Mouse (Mus musculus) adrenal gland, adult 18-20 months (tissue): ENCODE measurements around the gene Ankrd31. TPM values are rescaled to one million over a fixed set of nuclear protein-coding genes. Genes with fewer than 3 reads are reported as not detected.
"Not testable (repeated sequence)": the region's sequence is repeated elsewhere in the genome, so short reads cannot be mapped to it uniquely, and the experiment has no call there.

Experiments
- DNase-seq, 2 experiments: peaks; one replicate each; pipeline ENCODE4 v3.0.0; 2021 to 2022; ENCODE audit warnings: low spot score in 2 of 2
- total RNA-seq, 2 experiments: library from RNA; stranded (reverse); gene quantifications; 1 replicate in 1 of 2; 2 replicates in 1 of 2; pipeline ENCODE4 v1.2.3; 2021

The Ankrd31 gene
- total RNA-seq, 2 experiments from 2014 or later: 0.17 TPM; not detected in 1

DNA sequence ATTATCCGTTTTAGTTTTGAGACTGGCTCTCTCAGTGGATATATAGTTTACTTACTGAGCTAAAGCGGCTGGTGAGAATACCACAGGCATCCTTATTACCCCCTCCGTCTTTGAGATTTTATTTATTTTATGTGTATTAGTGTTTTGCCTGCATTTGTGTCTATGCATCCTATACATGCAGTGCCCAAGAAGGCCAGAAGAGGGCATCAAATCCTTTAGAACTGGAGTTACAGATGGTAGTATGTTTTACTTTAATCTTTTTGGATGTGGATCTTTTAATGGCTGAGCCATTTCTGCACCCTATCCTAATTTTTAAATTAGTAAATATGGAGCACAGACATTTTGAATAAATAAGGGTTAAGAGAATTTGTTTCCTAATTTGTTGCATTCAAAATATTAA is 107.1 kb downstream of the Ankrd31 start:
- peak; percentile 65 to 70 for DNase-seq

DNA sequence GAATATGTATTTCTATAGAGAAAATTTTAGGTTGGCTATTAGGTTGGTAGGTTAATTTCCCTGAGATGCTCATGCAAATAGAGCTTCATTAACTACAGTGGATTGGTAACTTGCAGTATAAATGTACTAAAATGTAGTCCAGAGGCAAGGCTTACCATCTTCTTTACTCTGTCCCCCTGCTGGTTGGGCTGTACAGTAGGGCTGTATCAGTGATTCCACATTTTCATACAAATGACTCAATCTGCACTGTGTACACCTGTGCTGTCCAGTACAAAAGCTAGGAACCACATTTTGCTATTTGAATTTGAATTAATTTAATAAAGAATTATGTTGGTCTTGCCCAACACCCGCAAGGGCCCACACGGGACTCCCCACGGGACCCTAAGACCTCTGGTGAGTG is 111.1 kb downstream of the Ankrd31 start:
- DNase-seq: no peak

DNA sequence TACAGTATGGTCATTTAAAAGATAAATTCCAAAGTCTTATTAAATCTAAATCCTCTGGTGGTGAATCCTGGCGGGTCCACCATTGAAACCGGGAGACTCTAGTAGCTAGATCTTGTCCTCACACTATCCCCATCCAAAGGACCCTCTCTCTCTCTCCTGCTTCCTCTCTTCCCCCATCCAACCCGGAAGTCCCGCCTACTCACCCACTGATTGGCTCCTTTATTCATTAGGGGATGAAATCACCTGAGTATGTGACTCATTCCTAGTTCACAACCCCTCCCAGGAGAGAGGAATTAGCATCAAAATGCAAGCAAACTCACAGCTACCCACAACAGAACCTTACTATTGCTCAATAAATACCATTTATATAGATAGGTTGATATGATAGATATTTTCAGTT is 122.7 kb downstream of the Ankrd31 start:
- no peak for DNase-seq

DNA sequence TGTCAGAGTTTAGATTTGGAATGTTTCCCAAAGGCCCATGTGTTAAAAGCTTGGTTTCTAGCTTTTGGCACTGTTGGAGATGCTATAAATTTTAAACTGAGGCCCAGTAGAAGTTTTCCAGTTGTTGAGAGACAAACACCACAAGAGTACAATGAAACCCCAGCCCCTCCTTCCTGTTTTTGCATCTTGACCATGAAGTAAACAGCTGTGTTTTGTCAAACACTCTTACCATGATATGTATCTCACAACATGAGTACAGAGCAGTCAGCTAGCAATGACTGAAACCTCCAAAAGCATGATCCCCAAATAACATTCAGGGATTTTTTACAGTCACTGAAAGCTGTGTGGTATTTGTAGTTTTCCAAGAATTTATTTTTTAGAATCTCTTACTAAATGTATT is 126.0 kb downstream of the Ankrd31 start:
- no peak for DNase-seq

DNA sequence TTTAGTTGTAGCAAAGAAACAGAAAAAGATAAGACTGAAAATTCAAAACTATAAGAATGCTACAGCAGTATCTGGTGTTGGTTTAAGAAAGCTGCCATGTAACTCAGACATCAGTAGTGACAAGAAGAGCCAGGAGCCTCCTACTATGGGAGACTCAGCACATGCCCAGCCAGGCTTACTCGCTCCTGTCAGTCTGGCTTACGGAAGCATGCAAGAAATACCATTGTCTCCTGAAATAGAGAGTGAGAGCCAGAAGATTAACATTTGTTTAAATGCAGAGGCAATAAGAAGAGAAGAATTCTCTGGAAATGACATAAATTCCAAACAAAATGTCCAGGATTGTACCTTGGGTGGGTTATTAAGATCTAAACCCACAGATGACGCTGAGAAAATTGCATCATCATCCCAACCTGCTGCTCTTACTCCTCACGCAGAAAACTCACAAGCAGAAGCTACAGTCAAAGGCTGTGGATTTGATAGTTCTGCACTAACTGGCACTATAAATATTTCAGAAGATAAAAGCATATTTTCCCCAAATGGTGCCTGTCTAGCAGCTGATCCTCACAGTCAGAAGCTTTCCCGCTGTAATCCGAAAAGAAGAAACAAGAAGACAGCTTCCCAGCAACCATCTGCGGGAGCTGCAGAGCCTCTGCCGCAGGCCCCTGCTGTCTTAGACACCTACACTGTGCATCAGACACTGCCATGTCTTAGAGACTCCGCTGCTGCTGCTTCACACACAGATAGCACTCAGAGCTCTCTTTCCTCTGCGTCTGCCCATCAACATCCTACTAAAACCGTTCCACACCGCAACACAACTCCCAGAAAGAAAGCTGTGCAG is 130.4 kb downstream of the Ankrd31 start:
- no peak for DNase-seq

DNA sequence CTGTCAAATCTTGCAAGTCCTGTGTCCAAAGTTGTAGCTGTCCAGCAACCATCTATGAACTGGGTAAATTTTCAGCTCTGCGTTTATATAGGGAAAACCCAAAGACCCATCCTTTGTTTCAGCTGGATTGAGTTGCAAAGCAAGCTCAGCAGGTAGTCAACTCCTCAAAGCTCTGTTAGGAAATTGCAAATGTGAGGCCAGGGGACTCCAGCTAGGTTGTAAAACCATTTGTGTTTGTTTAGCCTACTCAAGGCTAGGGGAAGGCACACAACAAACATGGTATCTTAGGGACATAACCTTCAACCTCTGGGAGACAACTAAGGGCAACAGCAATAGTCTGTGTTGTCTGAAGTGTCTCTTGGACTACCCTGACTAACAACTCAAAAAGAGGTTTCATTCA is 136.5 kb downstream of the Ankrd31 start:
- DNase-seq: no peak

DNA sequence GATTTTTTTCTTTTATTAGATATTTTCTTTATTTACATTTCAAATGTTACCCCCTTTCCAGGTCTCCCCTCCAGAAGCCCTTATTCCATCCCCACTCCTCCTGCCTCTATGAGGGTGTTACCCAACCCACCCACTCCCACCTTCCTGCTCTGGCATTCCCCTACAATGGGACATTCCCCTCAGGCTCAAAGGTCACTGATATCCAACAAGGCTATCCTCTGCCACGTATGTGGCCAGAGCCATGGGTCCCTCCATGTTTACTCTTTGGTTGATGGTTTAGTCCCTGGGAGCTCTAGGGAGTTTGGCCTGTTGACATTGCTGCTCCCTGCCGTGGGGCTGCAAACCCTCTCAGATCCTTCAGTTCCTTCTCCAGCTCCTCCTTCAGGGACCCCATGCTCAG is 141.9 kb downstream of the Ankrd31 start:
- DNase-seq: no peak

DNA sequence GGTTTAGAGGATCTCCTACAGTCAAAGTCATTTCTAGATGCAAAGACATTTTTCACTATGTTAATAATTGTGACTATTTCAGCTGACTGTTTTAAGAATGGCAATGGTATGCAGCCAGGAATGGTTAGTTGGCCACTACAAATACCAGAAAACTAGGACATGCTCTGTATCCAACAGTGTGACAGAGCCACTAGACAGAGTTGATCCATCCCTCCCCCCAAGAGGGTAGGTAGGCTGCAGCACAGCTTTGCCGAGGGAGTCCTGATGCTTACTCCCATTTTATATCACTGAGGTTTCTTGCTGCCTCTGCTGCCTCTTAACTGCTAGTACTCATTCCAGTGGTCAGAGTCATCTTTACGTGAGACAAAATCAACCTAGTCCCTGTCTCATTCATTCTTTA is 147.1 kb downstream of the Ankrd31 start:
- no peak for DNase-seq

DNA sequence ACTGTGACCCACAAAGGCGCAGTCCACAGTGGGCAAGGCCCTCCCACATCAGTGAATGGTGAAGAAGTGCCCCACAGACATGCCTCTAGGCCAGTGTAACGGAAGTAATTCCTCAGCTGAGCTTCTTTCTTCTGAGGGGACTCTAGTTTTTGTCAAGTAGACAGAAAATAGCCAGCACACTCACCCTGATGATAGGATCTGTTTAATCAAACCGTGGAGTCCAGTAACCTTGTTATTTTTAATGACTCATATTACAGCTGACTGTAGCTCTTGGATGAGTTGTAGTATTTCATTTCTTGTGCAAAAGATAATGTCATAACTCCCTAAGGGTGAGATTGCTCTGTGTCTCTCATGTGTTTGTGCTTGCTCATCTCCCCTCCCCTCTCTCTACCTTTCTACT is 158.6 kb downstream of the Ankrd31 start:
- peak in 1 of 2 experiments; percentile 22 for DNase-seq

DNA sequence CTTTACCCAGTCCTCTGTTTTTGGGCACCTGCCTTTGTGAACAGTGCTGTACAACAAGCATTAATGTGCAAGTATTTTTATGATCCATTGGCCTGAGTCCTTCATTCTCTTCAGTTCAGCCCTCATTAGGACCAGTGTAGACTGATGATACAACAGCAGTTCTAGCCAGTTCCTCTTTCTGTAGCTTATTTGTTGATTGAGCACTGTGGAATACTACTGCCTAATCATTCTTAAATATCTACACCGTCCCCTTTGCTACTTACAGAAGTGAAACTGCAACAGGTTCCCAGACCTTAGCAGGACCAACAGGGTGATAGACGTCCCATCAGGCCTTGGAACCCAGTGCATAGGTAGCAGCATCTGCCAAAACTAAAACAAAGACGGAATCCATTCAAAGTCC is 163.1 kb downstream of the Ankrd31 start:
- DNase-seq: no peak

DNA sequence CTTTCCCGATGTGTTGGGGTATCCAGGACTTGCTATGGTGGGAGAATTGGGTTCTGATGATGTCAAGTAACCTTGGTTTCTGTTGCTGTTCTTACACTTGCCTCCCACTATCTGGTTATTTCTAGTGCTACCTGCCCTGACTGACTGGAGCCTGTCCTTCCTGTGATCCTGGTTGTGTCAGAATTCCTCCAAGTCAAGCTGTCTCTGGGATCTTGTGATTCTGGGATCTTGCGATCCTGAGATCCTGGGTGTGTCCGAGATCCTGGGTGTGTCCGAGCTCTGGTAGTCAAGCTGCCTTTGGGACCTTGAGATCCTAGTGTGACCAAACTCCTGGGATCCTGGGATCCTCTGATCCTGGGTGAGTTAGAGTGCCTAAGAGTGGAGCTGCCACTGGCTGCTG is 175.1 kb downstream of the Ankrd31 start:
- not testable (repeated sequence) for DNase-seq

DNA sequence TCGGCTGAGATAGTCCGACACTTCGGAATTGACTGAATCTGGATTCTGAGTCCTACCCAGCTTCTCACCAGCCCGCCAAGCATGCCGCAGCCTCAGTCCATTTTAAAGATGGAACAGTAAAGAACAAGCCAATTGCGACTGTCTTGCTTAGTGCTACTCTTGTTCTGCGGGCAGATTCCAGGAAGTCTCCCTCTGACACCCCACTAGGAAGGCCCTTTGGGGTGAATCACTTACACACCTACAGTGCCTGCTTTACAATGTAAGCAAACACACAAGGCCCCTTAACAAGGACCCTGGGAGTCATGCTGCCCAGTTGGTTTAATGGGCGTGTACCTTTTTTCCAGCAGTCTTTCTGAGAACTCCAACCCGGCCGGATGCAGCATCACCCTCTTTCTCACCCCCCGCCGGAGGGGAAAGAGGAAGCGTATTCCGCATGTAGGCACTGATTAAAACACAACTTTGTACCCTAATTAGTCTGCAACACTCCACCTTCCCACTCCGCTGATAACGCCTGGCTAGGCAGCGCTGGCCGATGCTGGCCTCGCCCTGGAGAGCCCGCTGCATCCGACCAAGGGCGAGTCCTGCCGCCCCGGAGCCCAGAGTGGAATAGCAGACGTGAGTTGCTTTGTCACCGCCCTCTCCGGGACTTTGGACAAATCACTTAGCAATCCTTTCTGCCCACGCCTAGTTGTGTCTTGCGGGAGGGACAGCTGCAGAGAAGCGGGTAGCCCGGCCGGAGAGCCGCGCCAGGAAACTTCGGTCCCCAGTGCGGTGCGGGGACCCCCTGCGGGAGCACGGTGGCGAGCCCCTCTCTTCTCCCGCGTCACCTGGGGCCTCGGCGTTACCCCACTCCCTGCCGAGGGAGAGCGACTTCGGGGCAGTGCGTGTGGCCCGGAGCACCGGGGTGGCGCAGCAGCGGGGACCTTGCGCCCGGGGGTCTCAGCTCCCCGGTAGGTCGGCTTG is 176.2 kb downstream of the Ankrd31 start, which contains the start of gene Gcnt4:
TSS of gene Gcnt4 (plus strand) at position 691 of the 963 bp plus-strand sequence.
- DNase-seq: peak; percentile 32 to 53

DNA sequence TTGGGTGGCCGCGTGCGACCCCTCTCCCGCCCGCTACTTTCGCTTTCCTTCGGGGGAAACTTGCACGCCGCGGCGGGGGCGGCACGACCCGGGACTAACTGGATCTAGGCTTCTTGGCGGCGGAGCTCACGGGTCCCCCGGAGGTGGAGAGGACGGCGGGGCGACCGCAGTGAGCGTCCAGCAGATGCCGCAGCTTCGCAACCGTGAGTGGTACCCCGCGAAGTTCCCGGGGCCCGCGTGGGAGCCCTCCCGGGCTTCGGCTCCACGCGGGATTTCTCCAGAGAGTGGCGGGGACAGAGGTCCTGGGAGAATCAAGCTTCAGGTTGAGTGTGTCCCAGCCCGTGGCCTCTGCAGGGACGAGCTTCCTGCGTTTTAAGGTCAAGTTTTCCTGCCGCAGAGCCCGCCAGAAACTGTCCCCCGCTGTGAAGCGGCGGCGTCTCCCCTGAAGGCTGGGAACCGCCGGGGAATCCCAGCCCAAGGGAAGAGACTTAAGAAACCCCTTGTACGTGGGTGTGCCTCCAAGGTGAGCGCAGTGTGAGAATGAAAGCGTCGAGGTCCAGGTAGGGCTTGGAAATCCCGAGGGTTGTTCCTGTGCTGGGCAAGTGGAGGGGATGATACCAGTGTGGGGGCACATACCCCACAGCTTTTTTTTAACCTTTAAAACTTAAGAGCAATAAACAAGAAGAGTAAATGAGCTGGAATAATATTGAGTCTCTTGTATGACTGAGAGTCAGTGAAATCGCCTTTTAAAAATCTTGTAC is 177.1 kb downstream of the Ankrd31 start:
- DNase-seq: peak in 1 of 2 experiments; percentile 19

DNA sequence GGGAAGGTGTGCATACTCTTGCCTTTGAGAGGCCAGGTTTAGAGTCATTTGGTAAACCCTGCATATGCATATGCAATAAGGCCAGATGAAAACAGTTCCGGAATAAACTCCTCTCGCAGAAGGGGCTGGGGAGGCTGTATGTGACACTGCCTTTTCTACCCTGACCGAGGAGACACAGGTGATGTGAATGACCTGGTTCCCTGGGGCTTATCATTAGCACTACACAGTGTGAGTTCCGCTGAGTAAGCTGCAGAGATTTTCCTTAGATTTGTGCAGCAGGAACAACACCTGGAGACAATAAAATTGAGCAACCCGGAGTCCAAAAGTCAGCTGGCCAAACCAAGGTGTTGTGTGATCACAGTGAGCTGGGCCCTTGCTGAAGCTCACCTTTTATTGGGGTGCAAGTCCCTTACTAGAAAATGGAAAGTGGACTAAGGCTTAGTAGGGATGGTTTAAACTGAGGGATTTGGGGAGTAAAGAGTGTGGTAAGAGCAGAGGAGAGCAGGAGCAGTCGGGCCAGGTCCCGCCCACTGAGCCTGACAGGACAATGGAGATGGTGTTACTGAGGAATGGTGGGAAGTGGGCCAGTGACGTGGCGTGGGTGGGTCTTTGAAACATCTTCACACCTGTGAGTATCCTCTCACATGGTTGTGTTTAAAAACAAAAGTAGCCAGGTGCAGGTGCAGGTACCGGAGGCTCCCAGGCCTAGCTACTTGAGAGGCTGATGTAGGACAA is 178.1 kb downstream of the Ankrd31 start:
- DNase-seq: no peak

DNA sequence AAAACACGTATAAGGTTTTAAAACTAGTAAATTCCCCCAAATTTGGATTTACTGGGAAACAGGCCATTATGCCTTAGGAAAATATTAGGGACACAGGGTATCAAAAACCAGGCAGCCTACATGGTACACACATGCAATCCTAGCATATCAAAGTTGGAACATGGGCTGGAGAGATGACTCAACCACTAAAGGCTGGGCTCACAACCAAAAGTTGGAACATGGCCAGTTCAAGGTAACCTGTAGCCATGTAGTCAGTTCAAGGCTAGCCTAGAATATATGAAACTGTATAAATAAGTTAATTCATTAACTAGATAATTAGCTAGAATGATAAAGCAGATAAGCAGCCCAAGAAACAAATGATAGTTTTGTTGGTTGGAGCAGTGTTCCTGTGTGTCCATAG is 179.7 kb downstream of the Ankrd31 start:
- no peak for DNase-seq

DNA sequence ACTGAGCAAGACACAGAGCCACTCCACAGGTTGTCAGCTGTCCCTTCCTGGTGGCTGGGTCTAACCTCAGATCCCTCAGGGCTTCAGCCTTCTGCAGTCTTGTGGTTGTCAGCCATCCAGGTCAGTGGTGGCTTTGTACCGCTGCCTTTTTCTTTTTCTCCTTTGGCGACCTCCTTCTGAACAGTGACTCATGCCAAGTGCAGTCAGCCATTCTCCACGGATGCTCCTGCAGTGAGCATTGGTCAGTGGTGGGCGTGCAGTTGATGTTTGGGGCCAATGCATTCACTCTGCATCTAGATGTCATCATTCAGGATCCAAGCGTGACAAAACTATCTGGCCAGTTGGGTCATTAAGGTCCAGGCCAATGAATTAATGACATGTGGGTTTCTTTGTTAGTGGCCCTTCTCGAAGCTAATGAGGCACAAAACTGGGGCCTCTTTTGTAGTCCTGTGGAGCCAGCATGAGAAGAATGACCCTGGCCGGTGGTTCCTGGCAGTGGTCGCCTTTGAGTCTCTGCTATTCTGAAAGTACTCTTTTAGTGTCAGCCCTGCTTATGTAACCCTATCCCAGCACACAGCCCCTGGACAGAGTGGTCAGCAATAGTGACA is 180.5 kb downstream of the Ankrd31 start:
- DNase-seq: no peak

DNA sequence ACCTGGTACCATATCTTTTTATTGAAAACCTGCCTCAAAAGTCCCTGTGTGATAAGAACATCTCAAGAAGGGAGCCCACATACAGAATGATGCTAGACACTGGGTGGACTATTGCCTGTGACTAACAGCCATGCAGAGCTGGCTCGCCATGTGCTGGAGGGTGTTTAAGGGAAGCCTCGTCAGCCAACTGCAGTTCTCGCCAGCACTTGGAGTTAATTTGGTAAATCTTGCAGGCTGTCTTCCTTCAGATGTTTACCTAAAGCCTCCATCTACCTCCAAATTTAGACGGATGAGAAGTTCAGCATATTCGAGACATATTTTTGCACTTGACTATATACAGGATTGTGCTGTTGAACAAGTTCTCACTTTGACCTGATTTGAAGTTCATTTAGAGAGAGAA is 184.7 kb downstream of the Ankrd31 start:
- no peak for DNase-seq

DNA sequence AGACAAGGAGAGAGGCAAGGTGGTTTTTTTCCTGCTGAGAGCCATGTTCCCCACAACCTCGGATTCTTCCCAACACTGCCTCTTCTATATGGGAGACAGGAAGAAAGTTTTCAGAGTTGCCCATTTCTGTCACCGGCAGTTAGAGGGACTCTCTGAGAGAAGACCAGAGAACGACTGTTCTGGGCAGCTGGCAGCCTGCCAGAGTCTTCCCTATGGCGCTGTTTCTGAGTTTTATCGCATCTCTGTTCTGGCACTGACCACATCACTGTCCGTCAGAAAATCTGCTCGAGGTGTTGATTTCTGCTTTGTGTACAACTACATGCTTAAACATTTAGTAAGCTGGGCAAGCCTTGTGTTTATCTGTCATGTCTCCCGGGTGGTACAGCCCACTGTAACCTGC is 185.3 kb downstream of the Ankrd31 start:
- no peak for DNase-seq

DNA sequence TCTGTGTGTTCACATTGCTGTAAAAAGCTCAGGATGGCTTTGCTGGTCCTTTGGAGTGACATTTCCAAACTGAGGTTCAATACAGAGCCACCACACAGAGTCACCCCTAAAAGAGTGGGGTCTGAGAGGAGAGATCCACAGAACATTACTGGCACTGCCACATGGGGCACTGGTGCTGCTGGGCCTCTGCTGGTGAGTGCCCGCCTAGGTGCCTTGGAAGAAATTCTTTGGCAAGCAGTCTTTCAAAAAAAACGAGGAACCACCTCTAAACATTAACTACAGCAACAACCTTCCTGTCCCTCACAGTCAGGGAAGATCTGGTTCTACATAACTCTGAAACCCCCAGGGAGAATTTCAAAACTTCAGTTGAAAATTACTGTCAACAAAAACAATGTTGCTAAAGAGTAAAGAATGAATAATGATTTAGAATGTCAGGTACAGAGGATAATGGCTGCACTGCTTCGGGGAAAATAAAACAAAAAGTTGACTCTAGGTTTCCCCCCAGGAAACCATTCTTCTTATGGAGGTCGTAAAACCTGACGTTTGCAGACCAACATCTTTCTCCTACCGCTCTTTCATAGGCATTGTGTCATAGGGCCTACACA is 188.2 kb downstream of the Ankrd31 start:
- DNase-seq: no peak
